Mouse (Mus musculus): ENCODE measurements around the gene Oxt.
A peak's percentile ranks its signal among the peaks of the same experiment; 100 is the strongest.
"Not testable (repeated sequence)": the region's sequence is repeated elsewhere in the genome, so short reads cannot be mapped to it uniquely, and the experiment has no call there.

Oxt gene

GRCm38 (mm10) chr2:130575873-130576272, at the start of gene Oxt:
Gene Oxt (plus strand): TSS chr2:130576173.
- no peak for DNase-seq (ENCODE audit: low spot score)

- no peak for DNase-seq (ENCODE audit: low spot score)
Measured at GRCm38 (mm10) chr2:130528457-130528856, 47.5 kb upstream of the Oxt start.

GRCm38 (mm10) chr2:130529290-130529689, 46.7 kb upstream of the Oxt start:
- no peak for DNase-seq (ENCODE audit: low spot score)

- DNase-seq (ENCODE audit: low spot score) = no peak
Measured at GRCm38 (mm10) chr2:130529925-130530324, 46.0 kb upstream of the Oxt start.

GRCm38 (mm10) chr2:130532201-130532600, 43.8 kb upstream of the Oxt start:
- no peak for DNase-seq (ENCODE audit: low spot score)

- no peak for DNase-seq (ENCODE audit: low spot score)
Measured at GRCm38 (mm10) chr2:130535017-130535416, 41.0 kb upstream of the Oxt start.

- peak; percentile 4 for DNase-seq (ENCODE audit: low spot score)
Measured at GRCm38 (mm10) chr2:130536890-130537289, 39.1 kb upstream of the Oxt start.

GRCm38 (mm10) chr2:130538876-130539546, 37.0 kb upstream of the Oxt start:
- no peak for DNase-seq (ENCODE audit: low spot score)

GRCm38 (mm10) chr2:130540266-130540665, 35.7 kb upstream of the Oxt start:
- DNase-seq (ENCODE audit: low spot score) = no peak

- no peak for DNase-seq (ENCODE audit: low spot score)
Measured at GRCm38 (mm10) chr2:130546957-130547356, 29.0 kb upstream of the Oxt start.

- DNase-seq (ENCODE audit: low spot score) = no peak
Measured at GRCm38 (mm10) chr2:130554841-130555240, 21.1 kb upstream of the Oxt start.

GRCm38 (mm10) chr2:130556292-130556691, 19.7 kb upstream of the Oxt start:
- no peak for DNase-seq (ENCODE audit: low spot score)

GRCm38 (mm10) chr2:130557462-130557861, 18.5 kb upstream of the Oxt start:
- no peak for DNase-seq (ENCODE audit: low spot score)

- no peak for DNase-seq (ENCODE audit: low spot score)
Measured at GRCm38 (mm10) chr2:130558015-130558414, 18.0 kb upstream of the Oxt start.

GRCm38 (mm10) chr2:130563212-130564055, 12.5 kb upstream of the Oxt start, which contains the start of gene Mrps26:
Gene Mrps26 (plus strand): TSS chr2:130563742.
- DNase-seq (ENCODE audit: low spot score) = peak; percentile 95

- DNase-seq (ENCODE audit: low spot score) = no peak
Measured at GRCm38 (mm10) chr2:130564063-130564462, 11.9 kb upstream of the Oxt start.

GRCm38 (mm10) chr2:130564983-130565382, 11.0 kb upstream of the Oxt start:
- DNase-seq (ENCODE audit: low spot score) = no peak

- no peak for DNase-seq (ENCODE audit: low spot score)
Measured at GRCm38 (mm10) chr2:130568921-130569320, 7.1 kb upstream of the Oxt start.

- no peak for DNase-seq (ENCODE audit: low spot score)
Measured at GRCm38 (mm10) chr2:130569926-130570325, 6.0 kb upstream of the Oxt start.

- DNase-seq (ENCODE audit: low spot score) = no peak
Measured at GRCm38 (mm10) chr2:130574960-130575359, 1.0 kb upstream of the Oxt start.

GRCm38 (mm10) chr2:130576564-130576963, 591 bp downstream of the Oxt start:
- not testable (repeated sequence) for DNase-seq (ENCODE audit: low spot score)

GRCm38 (mm10) chr2:130577021-130577420, 1.0 kb downstream of the Oxt start:
- DNase-seq (ENCODE audit: low spot score) = no peak

GRCm38 (mm10) chr2:130577632-130578031, 1.7 kb downstream of the Oxt start:
- DNase-seq (ENCODE audit: low spot score) = peak; percentile 58
